ENCODE assay signal across 19 mouse cellular contexts in genomic region chr2:156091926-156092325, GRCm38 (mm10). TPM values are rescaled to one million over a fixed set of nuclear protein-coding genes. Genes with fewer than 3 reads are reported as not detected.
"Had no signal": no experiment of that assay in that cellular context is flagged by ENCODE, and none has a peak within 500 bp of the region (broad histone marks: within the 10 kb centered on the region; RNA-seq: fewer than 3 reads in every experiment).

No protein-coding gene starts in this region.

- H3K4me3 ChIP-seq: limb, embryonic 10.5 days; liver, embryonic 13.5 days; midbrain, embryonic 12.5 days; myocyte; neural tube, embryonic 15.5 days had no signal

- H3K4me2 ChIP-seq: liver, embryonic 13.5 days; midbrain, embryonic 12.5 days; neural tube, embryonic 15.5 days had no signal

- H3K9me3 ChIP-seq: limb, embryonic 10.5 days; liver, embryonic 13.5 days; midbrain, embryonic 12.5 days; neural tube, embryonic 15.5 days had no signal

- ATAC-seq: intestine, postnatal 0 days; liver, postnatal 0 days had no signal

- H3K27me3 ChIP-seq: liver, embryonic 13.5 days; midbrain, embryonic 12.5 days; neural tube, embryonic 15.5 days had no signal

- H3K27ac ChIP-seq: kidney, postnatal 0 days; limb, embryonic 10.5 days; liver, embryonic 13.5 days; midbrain, embryonic 12.5 days; neural tube, embryonic 15.5 days had no signal

- H3K4me1 ChIP-seq: limb, embryonic 10.5 days; liver, embryonic 13.5 days had no signal

- H3K9ac ChIP-seq: liver, embryonic 13.5 days; liver, postnatal 0 days; midbrain, embryonic 12.5 days; neural tube, embryonic 15.5 days had no signal

- DNase-seq: kidney, adult 9 months; kidney, postnatal 36 days; liver, embryonic 13.5 days; liver, postnatal 0 days; right cerebral cortex, adult 18-20 months; right cerebral cortex, postnatal 25 days; thymus, postnatal 4 days had no signal

RNA-seq across cellular contexts. Expression of gene Fer1l4, which starts 39.2 kb away (rescaled TPM):
- total RNA-seq: layer of hippocampus, adult 18-20 months; layer of hippocampus, postnatal 10 days; left cerebral cortex, adult 18-20 months; left cerebral cortex, postnatal 14 days; megakaryocyte-erythroid progenitor cell, adult 5-6 weeks had no signal
- polyA plus RNA-seq: limb, embryonic 10.5 days; liver, embryonic 13.5 days; liver, postnatal 0 days; midbrain, embryonic 12.5 days; myocyte; neural tube, embryonic 11.5 days had no signal
